Comparison of ENCODE assay signal across 8 mouse cellular contexts in the genomic region with DNA sequence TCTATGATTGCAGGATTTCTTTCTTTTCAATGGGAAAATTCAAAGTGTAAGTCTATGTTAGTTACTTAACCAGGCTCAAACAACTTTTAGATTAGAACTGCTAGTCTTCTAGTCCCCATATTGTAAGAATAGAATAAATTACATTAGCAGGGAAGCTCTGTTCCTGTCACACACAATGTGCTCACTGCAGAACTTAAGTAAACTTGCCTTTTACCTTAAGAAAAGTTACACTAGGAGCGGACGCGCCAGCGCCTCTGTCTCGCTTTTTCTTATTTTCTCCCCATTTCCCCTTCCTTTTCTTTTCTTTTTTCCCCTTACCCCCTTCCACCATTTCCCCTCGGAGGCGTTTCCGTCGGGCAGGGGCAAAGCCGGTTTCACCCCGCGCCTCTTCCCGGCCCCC. TPM values are rescaled to one million over a fixed set of nuclear protein-coding genes. Genes with fewer than 3 reads are reported as not detected.
DNase-seq lines count a peak whose midpoint lies in the region; ATAC-seq lines count a peak whose summit lies in the region.

No protein-coding gene starts in this region.

- WGBS in heart, embryonic 12.5 days, result 5% methylated on average over 13 of the region's 13 CpGs
- 6% methylated on average over 13 of the region's 13 CpGs for WGBS in hindbrain, embryonic 16.5 days
- WGBS in midbrain, embryonic 13.5 days, result 4% methylated on average over 13 of the region's 13 CpGs

- peak overlapping the region; percentile 91 for H3K4me2 ChIP-seq in heart, embryonic 12.5 days
- peak overlapping the region; percentile 59 for H3K4me2 ChIP-seq in hindbrain, embryonic 16.5 days (ENCODE audit: low read length)
- H3K4me2 ChIP-seq in midbrain, embryonic 13.5 days (replicated peaks), result peak overlapping the region; percentile 56

- H3K27me3 ChIP-seq in heart, embryonic 12.5 days (replicated peaks), result peaks cover 24% of the 10 kb centered on the region
- peaks cover 9% of the 10 kb centered on the region for H3K27me3 ChIP-seq in hindbrain, embryonic 16.5 days (replicated peaks; ENCODE audit: control insufficient read depth, insufficient read depth, low read length)
- H3K27me3 ChIP-seq in midbrain, embryonic 13.5 days, result peaks cover 25% of the 10 kb centered on the region

- no peaks in the 10 kb centered on the region for H3K36me3 ChIP-seq in heart, embryonic 12.5 days
- no peaks in the 10 kb centered on the region for H3K36me3 ChIP-seq in hindbrain, embryonic 16.5 days (ENCODE audit: control insufficient read depth, insufficient read depth, low read length)
- no peaks in the 10 kb centered on the region for H3K36me3 ChIP-seq in midbrain, embryonic 13.5 days

- peak overlapping the region; percentile 58 for H3K4me3 ChIP-seq in heart, embryonic 12.5 days
- H3K4me3 ChIP-seq in hindbrain, embryonic 16.5 days (ENCODE audit: low read length), result peak overlapping the region; percentile 38
- peak overlapping the region; percentile 35 for H3K4me3 ChIP-seq in midbrain, embryonic 13.5 days (replicated peaks)

- no peaks in the 10 kb centered on the region for H3K4me1 ChIP-seq in heart, embryonic 12.5 days (replicated peaks)
- no peaks in the 10 kb centered on the region; the same call in 1 of the 2 replicates for H3K4me1 ChIP-seq in hindbrain, embryonic 16.5 days (ENCODE audit: control insufficient read depth, insufficient read depth, low read depth, low read length)
- 0 out of 2 replicates have a peak, but pooled peaks cover 3% of the 10 kb centered on the region for H3K4me1 ChIP-seq in midbrain, embryonic 13.5 days (replicated peaks)

- intact Hi-C loops in heart, postnatal 14 days (cut with DNase I), result no loop called here
- intact Hi-C loops in left cerebral cortex, postnatal 36 days (cut with DNase I), result no loop called here

- ATAC-seq in heart, embryonic 12.5 days (ENCODE audit: insufficient number of reproducible peaks, low FRiP score), result no peak
- no peak for ATAC-seq in hindbrain, embryonic 16.5 days
- no peak for ATAC-seq in midbrain, embryonic 13.5 days

- DNase-seq in heart, postnatal 14 days, result no peak
- DNase-seq in embryo, embryonic 9.5 days (ENCODE audit: extremely low spot score), result peak; percentile 24
- no peak for DNase-seq in urinary bladder, postnatal 10 days (ENCODE audit: low spot score)
- DNase-seq in left cerebral cortex, postnatal 36 days (ENCODE audit: low spot score in 2 of 2), result no peak
- DNase-seq in urinary bladder, postnatal 4 days (ENCODE audit: low spot score in 2 of 2), result no peak

- H3K9ac ChIP-seq in heart, embryonic 12.5 days, result peak overlapping the region; percentile 53
- H3K9ac ChIP-seq in hindbrain, embryonic 16.5 days (ENCODE audit: low read depth, low read length), result peak overlapping the region; percentile 17; the same call in 1 of the 2 replicates
- H3K9ac ChIP-seq in midbrain, embryonic 13.5 days (replicated peaks), result no peak overlapping the region

- H3K27ac ChIP-seq in heart, embryonic 12.5 days (ENCODE audit: poor library complexity, severe bottlenecking), result no peak overlapping the region
- H3K27ac ChIP-seq in hindbrain, embryonic 16.5 days (ENCODE audit: low read depth, low read length), result no peak overlapping the region
- H3K27ac ChIP-seq in midbrain, embryonic 13.5 days, result no peak overlapping the region

- no peaks in the 10 kb centered on the region for H3K9me3 ChIP-seq in heart, embryonic 12.5 days (replicated peaks)
- H3K9me3 ChIP-seq in hindbrain, embryonic 16.5 days (ENCODE audit: control insufficient read depth, low read length), result no peaks in the 10 kb centered on the region
- no peaks in the 10 kb centered on the region for H3K9me3 ChIP-seq in midbrain, embryonic 13.5 days

RNA-seq across cellular contexts. Expression of a gene that starts 21.8 kb away (rescaled TPM):
- polyA plus RNA-seq in heart, embryonic 12.5 days (2016; fragmentation: Nextera tagmentation; extraction: Ambion mirVana), result 38.9 and 46.2 TPM in 2 replicates
- total RNA-seq in heart, postnatal 14 days (2021), result 10 to 100 TPM; 42.9 to 44.7 TPM
- polyA plus RNA-seq in hindbrain, embryonic 16.5 days (2015; fragmentation: Nextera tagmentation; extraction: Ambion mirVana), result 44.9 and 54.4 TPM in 2 replicates
- polyA plus RNA-seq in midbrain, embryonic 13.5 days (2015; fragmentation: Nextera tagmentation; extraction: Ambion mirVana), result 84.8 and 85.8 TPM in 2 replicates
- 100 to 1,000 TPM in 1 of 2 experiments, 10 to 100 TPM in 1; 82.1 to 106 TPM for total RNA-seq in left cerebral cortex, postnatal 36 days (2021)

RNA-seq across cellular contexts. Expression of a gene that starts 53.1 kb away (rescaled TPM):
- polyA plus RNA-seq in heart, embryonic 12.5 days (2016; fragmentation: Nextera tagmentation; extraction: Ambion mirVana), result 19.1 and 21.7 TPM in 2 replicates
- total RNA-seq in heart, postnatal 14 days (2021), result 10 to 100 TPM; 23.9 to 24.7 TPM
- 30.2 and 30.7 TPM in 2 replicates for polyA plus RNA-seq in hindbrain, embryonic 16.5 days (2015; fragmentation: Nextera tagmentation; extraction: Ambion mirVana)
- polyA plus RNA-seq in midbrain, embryonic 13.5 days (2015; fragmentation: Nextera tagmentation; extraction: Ambion mirVana), result 37.1 and 38.1 TPM in 2 replicates
- 10 to 100 TPM; 25.8 to 32.7 TPM for total RNA-seq in left cerebral cortex, postnatal 36 days (2021)
